Mouse (Mus musculus) erythroblast, adult 5-6 weeks (primary cell): ENCODE data around the gene Nabp2. TPM values are rescaled to one million over a fixed set of nuclear protein-coding genes. Genes with fewer than 3 reads are reported as not detected.

Experiments
- ATAC-seq: replicated peaks from 2 replicates; pipeline ENCODE4 v1.8.0; 2016; ENCODE audit warnings: moderate number of reproducible peaks, mild to moderate bottlenecking, moderate TSS enrichment, inconsistent platforms; ENCODE audit not compliant: poor library complexity, low FRiP score, severe bottlenecking
- total RNA-seq, 2 experiments: library from RNA; stranded (forward) in 1 of 2; stranded (reverse) in 1 of 2; fragments of 150-400 nt in 1 of 2; fragments of 200-764, 138-1000 nt in 1 of 2; gene quantifications; 2 replicates each; pipeline versions ENCODE4 v1.2.3 to v1.2.4; 2015 to 2017; ENCODE audit warnings: low replicate concordance in 2 of 2

Nabp2 gene
- total RNA-seq, 2 experiments from 2014 or later: 11.1 to 15.2 TPM

DNA sequence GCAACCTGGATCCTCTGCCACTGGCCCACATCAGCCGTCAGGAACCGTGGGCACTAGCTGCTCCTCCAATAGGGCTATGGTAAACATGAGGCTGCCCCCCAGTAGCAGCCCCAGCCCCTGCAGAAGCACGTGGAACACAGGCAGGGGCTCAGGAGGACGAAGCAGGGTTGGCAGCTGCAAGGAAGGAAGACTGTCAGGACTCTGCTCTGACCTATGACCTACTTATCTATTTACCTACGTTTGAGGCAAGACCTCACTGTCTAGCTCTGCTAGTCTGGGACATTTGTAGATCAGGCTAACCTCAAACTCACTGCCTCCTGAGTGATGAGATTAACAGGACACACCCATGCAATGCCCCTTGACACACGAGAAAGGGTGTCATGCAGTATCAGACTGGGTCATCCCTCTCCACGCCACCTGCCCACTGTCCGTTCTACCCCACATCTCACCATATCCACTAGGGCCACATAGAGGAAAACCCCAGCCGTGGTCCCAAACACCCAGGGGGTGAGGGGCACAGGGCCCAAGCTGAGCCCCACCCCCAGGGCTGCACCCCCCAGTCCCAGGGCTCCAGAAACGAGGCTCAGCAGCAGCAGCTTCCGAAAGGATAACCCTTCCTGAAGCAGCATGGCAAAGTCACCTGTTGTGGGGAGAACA lies 15.1 kb downstream of the Nabp2 start:
- no peak for ATAC-seq

DNA sequence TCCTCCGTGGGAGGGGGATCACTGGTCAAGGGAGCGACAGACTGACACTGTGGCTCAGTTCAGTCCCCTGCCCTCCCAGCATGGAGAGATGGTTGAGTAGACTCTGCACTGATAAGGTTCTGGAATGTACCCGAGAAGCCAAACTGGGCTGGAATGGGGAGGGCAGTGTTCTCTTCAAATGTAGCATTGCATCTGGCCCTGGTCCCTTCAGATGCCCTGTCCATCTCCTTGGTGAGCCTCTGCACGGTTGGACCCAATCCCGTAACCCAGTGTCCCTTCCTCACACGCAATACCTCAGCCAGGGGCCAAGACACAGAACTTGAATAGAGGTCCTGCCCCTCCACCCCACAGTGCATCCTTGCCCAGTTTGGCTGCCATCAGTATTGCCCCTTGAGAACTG lies 19.4 kb downstream of the Nabp2 start:
- no peak for ATAC-seq

DNA sequence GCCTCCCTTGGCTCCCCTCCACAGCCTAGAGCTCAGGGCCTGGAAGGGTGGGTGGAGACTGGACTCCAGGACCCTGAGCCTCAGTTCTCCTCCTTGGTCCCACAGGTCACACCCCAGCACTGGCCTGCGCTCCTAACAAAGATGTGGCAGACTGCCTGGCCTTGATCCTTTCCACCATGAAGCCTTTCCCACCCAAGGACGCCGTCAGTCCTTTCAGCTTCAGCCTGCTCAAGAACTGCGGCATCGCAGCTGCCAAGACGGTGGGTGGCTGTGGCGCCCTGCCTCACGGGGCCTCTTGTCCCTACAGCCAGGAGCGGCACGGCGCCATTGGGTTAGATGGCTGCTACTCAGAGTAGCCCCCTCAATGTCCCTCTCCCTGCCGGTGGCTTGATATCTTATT lies 20.9 kb downstream of the Nabp2 start:
- ATAC-seq: no peak

DNA sequence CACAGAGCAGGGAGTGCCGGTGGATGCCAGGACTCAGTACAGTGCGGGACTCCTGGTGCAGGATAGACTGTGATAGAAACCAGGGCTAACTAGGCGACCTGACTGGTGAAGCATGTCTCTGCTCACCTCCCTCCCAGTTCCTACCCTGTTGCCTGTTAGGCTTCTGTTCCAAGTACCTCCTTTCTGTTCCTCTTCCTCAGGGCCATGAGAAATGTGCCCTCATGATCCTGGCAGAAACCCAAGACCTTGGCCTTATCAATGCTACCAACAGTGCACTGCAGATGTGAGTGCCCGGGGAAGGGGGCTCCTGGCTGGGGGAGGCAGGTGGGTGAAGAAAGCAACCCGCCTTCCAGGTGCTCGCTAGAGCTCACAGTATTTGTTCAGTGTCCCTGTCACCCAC lies 21.7 kb downstream of the Nabp2 start:
- ATAC-seq: no peak

DNA sequence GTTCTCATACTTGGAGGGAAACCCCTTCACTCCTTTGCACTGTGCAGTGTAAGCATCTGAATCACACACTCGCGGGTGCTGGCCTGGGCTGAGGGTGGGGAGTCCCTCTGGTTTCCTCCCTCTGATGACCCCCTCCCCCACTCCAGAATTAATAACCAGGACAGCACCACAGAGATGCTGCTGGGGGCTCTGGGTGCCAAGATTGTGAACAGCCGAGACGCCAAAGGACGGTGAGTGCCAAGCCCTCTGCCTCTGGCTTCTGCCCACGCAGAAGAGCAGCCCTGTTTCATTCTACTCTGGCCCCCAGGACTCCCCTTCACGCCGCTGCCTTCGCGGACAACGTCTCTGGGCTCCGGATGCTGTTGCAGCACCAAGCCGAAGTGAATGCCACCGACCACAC lies 22.4 kb downstream of the Nabp2 start:
- ATAC-seq: no peak

DNA sequence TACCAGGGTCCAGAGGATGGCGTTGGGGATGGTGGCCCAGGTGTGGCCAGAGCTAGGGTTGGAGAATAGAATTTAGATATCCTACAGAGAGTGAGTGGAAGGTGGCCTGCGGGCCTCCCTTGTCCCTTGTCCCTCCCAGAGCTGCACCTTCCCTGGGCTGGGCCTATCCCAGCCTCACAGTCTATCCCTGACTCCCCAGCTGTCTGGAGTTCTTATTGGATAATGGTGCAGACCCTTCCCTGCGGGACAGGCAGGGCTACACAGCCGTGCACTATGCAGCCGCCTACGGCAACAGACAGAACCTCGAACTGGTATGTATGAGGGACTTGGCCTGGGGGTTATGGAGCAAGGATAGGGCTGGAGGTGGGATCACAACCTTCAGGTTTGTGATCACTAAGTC lies 25.4 kb downstream of the Nabp2 start:
- ATAC-seq: no peak

DNA sequence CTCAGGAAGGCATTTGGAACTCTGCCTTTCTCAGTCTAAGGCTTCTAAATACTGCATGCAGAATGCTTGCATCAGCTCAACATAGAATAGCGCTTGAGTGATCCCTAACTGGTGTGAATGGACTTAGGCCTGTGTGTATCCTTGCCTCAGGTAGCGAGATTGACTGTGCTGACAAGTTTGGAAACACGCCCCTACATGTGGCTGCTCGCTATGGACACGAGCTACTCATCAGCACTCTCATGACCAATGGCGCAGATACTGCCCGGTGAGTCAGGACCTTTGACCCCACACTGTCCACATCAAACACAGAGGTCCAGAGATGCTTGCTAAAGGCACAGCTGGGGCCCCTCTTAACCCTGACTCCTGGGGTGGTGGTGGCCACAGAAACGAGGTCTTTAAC lies 28.8 kb downstream of the Nabp2 start:
- no peak for ATAC-seq

DNA sequence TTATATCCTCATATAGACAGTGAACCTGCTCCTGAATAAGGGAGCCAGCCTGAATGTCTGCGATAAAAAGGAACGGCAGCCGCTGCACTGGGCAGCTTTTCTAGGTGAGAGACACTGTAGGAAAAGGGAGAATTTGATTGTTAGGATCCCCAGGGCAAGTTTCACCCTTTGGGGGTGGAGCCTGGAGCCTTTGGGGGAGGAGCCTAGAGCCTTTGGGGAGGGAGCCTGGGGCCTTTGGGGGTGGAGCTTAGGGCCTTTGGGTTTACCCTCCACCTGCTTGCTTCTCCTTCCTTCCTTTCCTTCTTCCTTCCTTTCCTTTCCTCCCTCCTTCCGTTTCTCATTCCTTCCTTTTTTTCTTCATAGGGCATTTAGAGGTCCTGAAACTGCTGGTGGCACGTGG lies 30.7 kb downstream of the Nabp2 start:
- no peak for ATAC-seq

DNA sequence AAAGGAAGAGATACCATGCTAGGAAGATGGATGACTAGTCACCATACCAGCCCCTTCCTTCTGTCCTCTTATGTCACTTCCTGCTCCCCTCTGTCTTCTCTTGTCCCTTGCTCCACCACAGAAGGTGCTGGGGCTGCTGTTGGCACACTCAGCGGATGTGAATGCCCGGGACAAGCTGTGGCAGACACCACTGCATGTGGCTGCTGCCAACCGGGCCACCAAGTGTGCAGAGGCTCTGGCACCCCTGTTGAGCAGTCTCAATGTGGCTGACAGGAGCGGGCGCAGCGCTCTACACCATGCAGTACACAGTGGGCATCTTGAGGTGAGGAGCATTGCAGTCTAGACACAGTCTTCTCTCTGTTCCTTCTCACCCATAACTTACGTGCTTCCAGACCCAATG lies 32.0 kb downstream of the Nabp2 start:
- ATAC-seq: no peak

DNA sequence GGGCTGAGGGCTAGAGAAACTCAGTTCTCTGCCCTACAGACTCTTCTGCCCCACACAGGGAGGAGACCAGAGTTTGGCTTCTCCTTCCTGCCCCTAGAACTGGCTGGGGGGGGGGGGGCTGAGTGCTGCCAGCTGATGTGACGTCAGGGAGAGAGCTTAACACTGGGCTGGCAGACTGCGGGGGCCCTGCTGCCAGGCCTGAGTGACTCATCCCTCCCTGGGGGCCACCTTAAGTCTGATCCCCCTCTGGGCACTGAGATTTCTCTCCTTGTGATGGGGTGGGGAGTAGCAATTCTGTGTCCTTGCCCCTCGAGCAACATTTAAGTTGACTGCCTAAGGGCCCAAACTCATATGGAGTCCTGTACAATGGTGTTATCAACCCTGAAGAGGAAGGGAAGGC lies 32.8 kb downstream of the Nabp2 start:
- ATAC-seq: no peak

DNA sequence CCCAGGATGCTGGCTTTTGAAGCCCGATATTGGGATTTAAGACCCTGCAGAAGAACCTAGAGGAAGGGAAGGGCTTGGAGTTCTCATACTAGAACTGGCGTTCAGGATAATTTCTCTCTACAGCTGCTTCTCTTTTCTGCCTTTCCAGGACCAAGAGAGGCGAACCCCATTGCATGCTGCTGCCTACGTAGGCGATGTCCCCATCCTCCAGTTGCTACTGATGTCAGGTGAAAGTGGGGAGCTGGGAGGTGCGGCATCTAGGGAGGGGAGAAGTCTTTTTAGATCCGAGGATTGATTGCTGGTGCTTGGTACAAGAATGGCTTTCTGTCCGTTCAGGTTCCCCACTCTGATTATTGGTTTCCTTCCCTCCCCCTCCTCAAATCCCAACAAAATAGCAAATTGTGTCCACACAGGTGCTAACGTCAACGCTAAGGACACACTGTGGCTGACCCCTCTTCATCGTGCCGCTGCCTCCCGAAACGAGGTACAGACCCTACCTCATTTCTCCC lies 33.3 kb downstream of the Nabp2 start:
- no peak for ATAC-seq

DNA sequence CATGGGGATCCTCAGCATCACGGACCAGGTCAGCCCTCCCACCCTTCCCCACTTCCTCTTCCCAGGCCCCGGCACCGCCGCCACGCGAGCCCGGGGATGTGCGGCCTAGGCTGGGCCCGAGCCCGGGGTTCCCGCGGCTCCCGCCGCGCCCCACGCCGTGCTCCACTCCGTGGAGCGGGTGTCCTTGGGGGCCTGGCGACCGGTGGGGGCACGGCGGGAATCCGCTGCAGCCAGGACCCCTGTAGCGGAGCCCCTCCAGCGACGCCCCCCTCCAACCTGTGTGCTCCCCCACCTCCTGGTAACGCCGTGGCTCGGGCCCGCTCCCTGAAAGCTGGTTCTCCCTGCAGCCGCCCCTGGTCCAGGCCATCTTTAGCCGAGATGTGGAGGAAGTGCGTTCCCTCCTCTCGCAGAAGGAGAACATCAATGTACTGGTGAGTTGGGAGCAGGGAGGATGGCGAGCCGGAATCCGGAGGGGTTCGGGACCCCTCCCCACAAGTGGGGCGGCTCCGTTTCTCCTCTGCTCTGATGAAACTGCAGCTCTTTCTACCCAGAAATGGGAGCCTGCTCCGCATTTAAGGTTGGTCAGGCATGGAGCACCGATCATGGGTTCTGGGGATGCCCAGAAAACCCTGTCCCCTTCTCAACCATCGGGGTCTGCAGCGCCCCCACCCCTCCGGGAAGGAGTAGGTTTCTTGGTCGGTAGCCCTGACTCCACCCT lies 33.9 kb downstream of the Nabp2 start:
- peak; percentile 32 for ATAC-seq

DNA sequence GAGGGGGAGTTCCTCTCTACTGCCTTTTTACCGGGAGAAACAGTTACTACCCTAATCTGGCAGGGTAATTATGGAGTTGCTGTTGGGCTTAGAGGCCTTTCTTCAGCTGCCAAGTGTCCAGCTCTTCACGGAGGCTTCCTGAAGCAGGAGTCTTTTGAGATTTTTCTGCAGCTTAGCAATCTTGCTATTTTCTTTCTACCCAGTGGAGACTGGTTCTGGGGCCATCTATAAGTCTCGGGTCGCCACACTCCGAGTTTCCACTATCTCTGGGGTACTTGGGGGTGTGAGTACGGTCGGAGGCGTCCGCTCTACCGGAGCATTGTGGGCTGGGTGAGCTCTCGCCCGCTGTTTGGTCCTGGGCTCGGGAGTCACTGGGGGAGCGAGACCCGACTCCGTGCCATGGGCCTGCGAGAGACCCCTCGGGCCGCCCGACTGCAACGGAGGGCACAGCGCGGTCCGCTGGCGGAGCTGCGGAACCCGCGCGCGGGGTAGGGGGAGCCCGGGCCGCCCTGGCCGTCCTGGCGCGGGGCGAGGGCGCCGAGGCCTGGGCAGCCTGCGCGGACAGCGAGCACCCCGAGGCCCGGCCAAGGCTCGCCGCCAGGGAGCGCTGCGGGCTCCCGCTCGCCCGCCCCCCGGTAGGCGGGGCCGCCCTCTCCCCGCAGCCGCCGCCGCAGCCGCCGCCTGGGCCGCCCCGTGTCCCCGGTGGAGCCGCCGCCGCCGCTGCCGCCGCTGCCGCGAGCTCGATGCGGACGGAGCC lies 34.7 kb downstream of the Nabp2 start, which contains the start of gene Ankrd52:
TSS of gene Ankrd52 (plus strand) at position 661 of the 757 bp plus-strand sequence.
- ATAC-seq: peak; percentile 85

DNA sequence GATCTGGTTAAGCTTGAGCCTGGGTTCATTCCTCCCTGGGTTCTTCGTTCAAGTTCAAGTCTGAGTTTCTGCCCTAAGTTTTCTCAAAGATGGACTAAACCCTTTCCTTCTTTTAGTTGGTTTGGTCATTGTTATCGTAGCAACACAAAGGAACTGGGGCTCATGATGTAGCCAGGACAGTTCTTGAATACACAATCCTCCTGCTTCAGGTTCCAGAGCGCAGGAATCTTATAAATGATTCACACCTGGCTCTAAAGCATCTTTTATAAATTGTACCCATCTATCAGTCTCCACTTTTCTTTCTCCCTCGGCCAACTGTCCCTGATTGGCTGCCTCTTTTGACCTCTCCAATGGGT lies 35.2 kb downstream of the Nabp2 start:
- ATAC-seq: no peak

DNA sequence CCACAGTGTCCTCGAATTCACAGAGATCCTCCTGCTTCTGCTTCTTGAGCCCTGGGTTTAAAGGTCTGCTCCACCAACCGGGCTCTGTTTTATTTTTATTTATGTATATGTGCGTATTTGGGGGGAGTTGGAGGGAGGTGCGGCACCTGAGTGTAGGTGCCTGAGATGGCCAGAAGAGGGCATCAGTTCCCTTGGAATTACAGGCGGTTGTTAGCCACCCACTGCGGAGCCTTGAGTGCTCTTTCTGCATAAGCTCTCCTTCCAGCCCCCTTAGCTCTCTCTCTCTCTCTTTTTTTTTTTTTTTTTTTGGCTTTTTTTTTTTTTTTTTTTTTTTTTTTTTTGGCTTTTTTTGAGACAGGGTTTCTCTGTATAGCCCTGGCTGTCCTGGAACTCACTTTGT lies 36.9 kb downstream of the Nabp2 start:
- 0 out of 2 replicates have a peak, but pooled peaks have one; percentile 32 for ATAC-seq

DNA sequence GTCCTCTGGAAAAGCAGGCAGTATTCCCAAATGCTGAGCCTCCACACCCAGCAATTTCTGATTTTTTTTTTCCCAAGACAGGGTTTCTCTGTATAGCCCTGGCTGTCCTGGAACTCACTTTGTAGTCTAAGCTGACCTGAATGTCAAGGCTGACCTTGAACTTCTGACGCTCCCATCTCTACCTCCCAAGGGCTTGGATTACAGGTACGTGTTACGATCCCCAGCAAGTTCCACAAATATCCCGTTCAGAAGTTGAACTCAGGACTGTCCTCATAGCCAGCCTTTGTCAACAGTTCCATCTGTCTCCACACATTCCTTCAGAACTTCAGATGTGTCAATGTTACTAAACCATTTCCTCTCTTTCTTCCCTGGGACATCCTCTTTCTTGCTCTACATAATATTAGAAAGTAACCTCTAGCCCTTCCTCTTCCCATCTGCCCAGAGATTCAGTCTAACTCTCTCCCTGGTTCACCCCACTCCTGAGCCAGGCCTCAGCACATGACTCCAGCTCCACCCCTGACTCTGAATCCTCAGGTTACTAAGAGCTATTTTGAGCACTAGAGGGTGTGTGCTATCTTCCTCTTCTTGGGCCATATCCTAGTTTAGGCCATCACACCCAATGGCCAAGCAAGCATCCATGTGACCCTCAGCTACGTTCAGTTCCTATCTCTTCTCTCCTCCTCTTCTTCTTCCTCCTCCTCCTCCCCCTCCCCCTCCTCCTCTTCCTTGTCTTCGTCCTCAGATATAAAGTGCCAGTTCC lies 38.1 kb downstream of the Nabp2 start:
- no peak for ATAC-seq

DNA sequence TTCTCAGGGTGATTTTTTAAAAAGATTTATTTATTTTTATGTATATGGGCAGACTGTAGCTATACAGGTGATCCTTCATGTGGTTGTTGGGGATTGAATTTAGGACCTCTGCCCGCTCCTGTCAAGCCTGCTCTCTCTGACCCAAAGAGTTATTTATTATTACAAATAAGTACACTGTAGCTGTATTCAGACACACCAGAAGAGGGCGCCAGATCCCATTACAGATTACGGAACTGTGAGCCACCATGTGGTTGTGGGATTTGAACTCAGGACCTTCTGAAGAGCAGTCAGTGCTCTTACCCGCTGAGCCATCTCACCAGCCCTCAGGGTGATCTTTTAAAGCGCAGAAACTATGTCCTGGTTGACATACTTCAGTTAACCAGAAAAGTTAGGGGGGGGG lies 39.1 kb downstream of the Nabp2 start:
- ATAC-seq: no peak

DNA sequence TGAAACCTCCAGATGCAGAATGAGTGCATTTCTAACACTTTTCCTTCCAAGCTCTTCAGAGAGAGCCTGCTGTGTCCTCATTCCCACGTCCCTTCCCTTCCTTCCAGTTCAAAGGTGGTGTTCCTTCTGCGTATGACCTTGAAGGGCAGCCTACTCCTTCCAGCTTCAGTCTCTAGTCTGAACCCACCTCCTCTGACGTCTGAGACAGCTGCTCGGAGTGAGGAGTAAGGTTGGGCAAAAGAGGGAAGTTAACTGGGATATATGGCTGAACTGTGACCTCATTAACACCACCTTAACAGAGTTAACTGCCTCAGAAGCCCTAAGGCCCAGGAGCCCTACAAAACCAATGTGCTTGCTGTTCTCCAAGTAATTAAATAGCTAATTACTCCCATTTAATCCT lies 40.7 kb downstream of the Nabp2 start:
- no peak for ATAC-seq

DNA sequence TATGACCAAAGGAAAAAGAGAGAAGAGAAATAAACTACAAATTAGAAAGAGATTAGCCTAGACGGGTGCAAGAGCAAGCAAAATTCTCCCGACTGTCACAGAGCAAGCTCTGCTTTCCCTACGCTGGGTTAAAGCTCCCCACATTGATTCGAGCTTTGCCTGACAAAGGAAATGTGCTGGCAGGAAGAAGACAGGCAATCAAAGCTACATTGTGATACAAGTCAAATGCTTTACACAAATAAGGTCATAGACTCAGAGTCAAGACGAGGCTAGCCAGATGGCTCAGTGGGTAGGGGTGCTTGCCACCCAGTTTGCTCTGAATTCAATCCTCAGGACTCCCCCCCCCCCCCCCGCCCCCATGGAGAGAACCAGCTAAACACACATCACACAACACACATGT lies 41.3 kb downstream of the Nabp2 start:
- no peak for ATAC-seq

DNA sequence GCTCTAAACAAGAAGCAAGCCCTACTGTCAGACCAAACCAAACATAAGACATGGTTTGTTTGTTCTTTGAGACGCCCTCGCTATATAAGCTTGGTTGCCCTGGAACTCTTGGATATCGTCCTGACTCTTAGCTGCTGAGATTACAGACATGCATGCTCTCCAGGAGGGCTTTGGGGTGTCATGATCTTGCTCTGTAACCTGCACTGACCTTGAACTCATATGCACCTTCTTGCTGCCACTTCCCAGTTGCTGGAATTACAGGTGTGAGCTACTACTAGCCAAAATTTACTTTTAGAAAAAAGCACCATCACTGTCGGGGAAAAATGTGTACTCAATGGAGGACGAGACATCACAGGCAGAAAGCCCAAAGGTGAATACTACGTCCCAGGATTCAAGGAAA lies 41.7 kb downstream of the Nabp2 start:
- no peak for ATAC-seq
